Mouse (Mus musculus): ENCODE results near the gene Lysmd3.
"Not testable (repeated sequence)": the region's sequence is repeated elsewhere in the genome, so short reads cannot be mapped to it uniquely, and the experiment has no call there.

GRCm38 (mm10) chr13:81650382-81650781 lies 7.1 kb upstream of the Lysmd3 start:
- TF ChIP-seq POLR2A, CTCF (IDR thresholded peaks at IDR 0.05; ENCODE audit: extremely low read depth, insufficient read depth, low read length): not testable (repeated sequence)

All from cortical plate, adult 2 months (tissue).